Mouse (Mus musculus) myocyte (in vitro differentiated cells): Measurements from ENCODE around the gene Fam174b. TPM values are rescaled to one million over a fixed set of nuclear protein-coding genes. Genes with fewer than 3 reads are reported as not detected.

Experiments used
- H3K27me3 ChIP-seq: one replicate; pipeline ENCODE4 v1.6.1; 2011; ENCODE audit not compliant: control insufficient read depth, insufficient read depth, insufficient read length
- H3K36me3 ChIP-seq: one replicate; pipeline ENCODE4 v1.6.1; 2011; ENCODE audit not compliant: control insufficient read depth, insufficient read depth
- H3K4me2 ChIP-seq: one replicate; pipeline ENCODE4 v1.6.1; 2011; ENCODE audit warnings: low read depth, control low read depth
- H3K4me3 ChIP-seq: one replicate; pipeline ENCODE4 v1.5.1; 2011; ENCODE audit warnings: mild to moderate bottlenecking, control low read depth, moderate library complexity
- H3K79me2 ChIP-seq: one replicate; pipeline ENCODE4 v1.6.1; 2011; ENCODE audit not compliant: control insufficient read depth, insufficient read depth
- H3ac ChIP-seq: one replicate; pipeline ENCODE4 v1.6.1; 2011; ENCODE audit not compliant: control insufficient read depth, insufficient read length
- CEBPB ChIP-seq: IDR thresholded peaks from 2 replicates; pipeline ENCODE4 v1.6.1; 2011; ENCODE audit warnings: mild to moderate bottlenecking, moderate library complexity; ENCODE audit not compliant: poor library complexity, insufficient read depth, severe bottlenecking
- E2F4 ChIP-seq: IDR thresholded peaks from one replicate; pipeline ENCODE4 v1.6.1; 2011; ENCODE audit warnings: mild to moderate bottlenecking, control low read depth, moderate library complexity; ENCODE audit not compliant: insufficient read depth
- MAX ChIP-seq: IDR thresholded peaks from one replicate; pipeline ENCODE4 v1.6.1; 2011; ENCODE audit warnings: low read depth, mild to moderate bottlenecking, control low read depth
- MYOD1 ChIP-seq, 3 experiments: IDR thresholded peaks; one replicate each; pipeline ENCODE4 v1.6.1; 2011; ENCODE audit warnings: control low read depth in 2 of 3, low read depth in 2 of 3, mild to moderate bottlenecking in 2 of 3, moderate library complexity in 1 of 3; ENCODE audit not compliant: insufficient read length in 2 of 3, control insufficient read depth in 1 of 3
- MYOG ChIP-seq, 3 experiments: IDR thresholded peaks; one replicate each; pipeline ENCODE4 v1.6.1; 2011; ENCODE audit warnings: control low read depth in 2 of 3, low read depth in 2 of 3, mild to moderate bottlenecking in 2 of 3; ENCODE audit not compliant: insufficient read length in 2 of 3, control insufficient read depth in 1 of 3, insufficient read depth in 1 of 3
- POLR2A ChIP-seq: IDR thresholded peaks from one replicate; pipeline ENCODE4 v1.6.1; 2011; ENCODE audit warnings: low read depth, mild to moderate bottlenecking, control low read depth, moderate library complexity; ENCODE audit not compliant: insufficient read length
- POLR2AphosphoS2 ChIP-seq: IDR thresholded peaks from one replicate; pipeline ENCODE4 v1.6.1; 2011; ENCODE audit warnings: low read depth, control low read depth; ENCODE audit not compliant: insufficient read length
- REST ChIP-seq: IDR thresholded peaks from one replicate; pipeline ENCODE4 v1.6.1; 2011; ENCODE audit warnings: mild to moderate bottlenecking, control low read depth, moderate library complexity; ENCODE audit not compliant: insufficient read depth, insufficient read length
- SRF ChIP-seq: IDR thresholded peaks from one replicate; pipeline ENCODE4 v1.6.1; 2011; ENCODE audit warnings: low read depth; ENCODE audit not compliant: control insufficient read depth, insufficient read length
- TCF12 ChIP-seq: IDR thresholded peaks from one replicate; pipeline ENCODE4 v1.6.1; 2011; ENCODE audit warnings: mild to moderate bottlenecking, control low read depth; ENCODE audit not compliant: poor library complexity, insufficient read depth, severe bottlenecking
- TCF3 ChIP-seq: IDR thresholded peaks from one replicate; pipeline ENCODE4 v1.6.1; 2011; ENCODE audit warnings: low read depth, control low read depth; ENCODE audit not compliant: insufficient read length
- USF1 ChIP-seq: IDR thresholded peaks from one replicate; pipeline ENCODE4 v1.6.1; 2011; ENCODE audit warnings: low read depth, mild to moderate bottlenecking, control low read depth, moderate library complexity
- polyA plus RNA-seq: library from polyadenylated mRNA; unstranded; fragments of >200 nt; fragmentation: generic; extraction: Trizol; gene quantifications from one replicate; pipeline ENCODE4 v1.2.1, GENCODE M21; 2012; ENCODE audit warnings: missing spikeins

Fam174b gene
- polyA plus RNA-seq, 1 experiment, result not detected

DNA sequence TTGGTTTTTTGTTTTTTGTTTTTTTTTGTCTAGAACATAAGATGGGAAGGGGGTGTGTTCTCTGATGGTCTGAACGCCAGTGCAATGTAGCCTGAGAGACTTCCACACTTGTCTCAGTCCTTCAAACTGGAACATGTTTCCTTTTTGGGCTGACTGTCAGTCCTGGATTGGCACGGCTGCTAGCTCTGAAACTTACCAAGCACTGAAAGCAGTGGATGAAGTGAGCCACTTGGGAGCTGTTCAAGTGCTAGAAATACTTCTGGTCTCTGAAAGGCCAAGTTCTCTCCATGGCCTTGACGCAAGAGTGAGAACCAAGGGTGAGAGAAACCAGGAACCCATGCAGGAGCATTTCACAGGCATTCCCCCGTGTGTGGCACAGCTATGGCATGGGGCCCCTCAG lies 29.1 kb downstream of the Fam174b start:
- no peak overlapping the region for H3ac ChIP-seq
- H3K4me2 ChIP-seq, result no peak overlapping the region
- H3K36me3 ChIP-seq, result no peaks in the 10 kb centered on the region
- TF ChIP-seq POLR2A, result no peak
- TF ChIP-seq MAX, result no peak
- TF ChIP-seq REST, result no peak
- no peak for TF ChIP-seq SRF
- H3K4me3 ChIP-seq, result no peak overlapping the region
- peaks cover 9% of the 10 kb centered on the region for H3K27me3 ChIP-seq
- no peaks in the 10 kb centered on the region for H3K79me2 ChIP-seq

DNA sequence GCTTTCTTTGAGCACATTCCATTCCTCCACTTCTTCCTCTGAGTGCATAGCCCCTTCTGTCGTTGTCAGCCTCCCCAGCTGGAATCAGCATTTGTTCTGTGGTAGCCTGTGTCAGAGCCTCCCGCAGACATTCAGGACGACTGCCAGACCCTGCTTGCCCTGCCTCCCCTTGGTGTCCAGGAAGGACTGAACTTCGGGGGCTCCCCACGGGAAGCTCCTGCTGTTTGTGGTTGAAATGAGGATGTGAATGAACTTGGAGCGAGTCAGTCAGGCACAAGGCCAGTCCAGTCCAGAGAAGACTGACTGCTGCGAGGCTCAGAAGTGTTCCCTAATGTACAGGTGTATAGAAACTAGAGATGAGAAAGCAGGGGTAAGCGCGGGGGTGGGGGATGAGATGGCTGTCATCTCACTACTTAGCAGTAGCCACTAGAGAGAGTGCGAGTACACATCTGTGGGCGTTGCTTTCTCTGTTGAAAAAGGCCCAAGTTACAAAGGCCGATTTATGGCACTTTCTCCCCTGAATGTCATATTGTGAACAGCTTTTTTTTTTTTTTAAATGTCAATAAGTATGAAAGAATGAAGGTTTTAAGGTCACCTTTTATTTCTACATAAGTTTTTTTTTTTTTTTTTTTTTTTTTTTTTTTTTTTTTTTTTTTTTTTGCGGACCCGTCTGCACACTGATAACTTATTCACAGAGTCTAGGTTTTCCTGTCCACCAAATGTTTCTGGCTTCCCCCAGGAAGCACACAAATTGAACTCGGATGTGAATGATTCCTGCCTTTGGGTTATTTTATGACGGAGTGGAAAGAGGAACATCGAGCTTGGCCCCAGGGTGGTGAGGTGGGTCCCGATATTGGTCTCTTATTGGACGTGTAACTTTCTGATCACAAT lies 31.5 kb downstream of the Fam174b start:
- no peak overlapping the region for H3K4me2 ChIP-seq
- no peaks in the 10 kb centered on the region for H3K79me2 ChIP-seq
- H3K27me3 ChIP-seq, result peaks cover 10% of the 10 kb centered on the region
- no peak overlapping the region for H3K4me3 ChIP-seq
- no peak for TF ChIP-seq POLR2AphosphoS2
- no peak for TF ChIP-seq USF1
- no peak for TF ChIP-seq CEBPB
- no peak for TF ChIP-seq SRF
- no peak for TF ChIP-seq REST
- TF ChIP-seq TCF3, result no peak
- TF ChIP-seq POLR2A, result no peak
- no peak for TF ChIP-seq E2F4
- no peak for TF ChIP-seq MAX
- TF ChIP-seq TCF12, result no peak
- TF ChIP-seq MYOD1 (IDR thresholded peaks at IDR 0.05; ENCODE audit: control insufficient read depth in 1 of 3, insufficient read length in 2 of 3, low read depth in 2 of 3), result no peak
- no peak for TF ChIP-seq MYOG (IDR thresholded peaks at IDR 0.05; ENCODE audit: control insufficient read depth in 1 of 3, insufficient read depth in 1 of 3, insufficient read length in 2 of 3, low read depth in 2 of 3)
- H3K36me3 ChIP-seq, result no peaks in the 10 kb centered on the region
- no peak overlapping the region for H3ac ChIP-seq

DNA sequence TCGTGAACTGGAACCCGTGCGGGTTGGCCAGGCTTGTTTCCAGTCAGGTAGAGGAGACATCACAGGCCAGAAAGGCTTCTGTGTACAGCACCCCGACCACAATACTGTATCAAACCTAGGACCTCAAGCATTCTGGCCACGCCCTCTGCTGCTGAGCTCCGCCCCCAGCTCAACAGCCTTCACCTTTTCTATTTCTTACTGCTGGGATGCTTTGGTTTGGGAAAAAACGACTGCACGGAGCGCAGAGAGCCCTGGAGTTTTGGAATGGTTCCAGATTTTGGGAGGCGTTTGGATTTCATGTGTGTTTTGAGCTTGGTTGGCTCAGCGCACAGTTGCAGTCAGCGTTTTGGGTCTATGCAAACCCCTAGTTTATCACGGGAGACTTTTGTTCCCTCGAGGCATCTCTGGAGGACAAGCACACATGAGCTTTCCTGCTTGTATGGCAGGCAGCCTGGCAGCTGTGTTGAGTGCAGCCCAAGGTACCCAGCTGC lies 32.2 kb downstream of the Fam174b start:
- Histone ChIP-seq H3ac (no peak overlapping the region), H3K79me2 (no peaks in the 10 kb centered on the region), H3K4me3 (no peak overlapping the region), H3K4me2 (no peak overlapping the region), H3K27me3 (peaks cover 10% of the 10 kb centered on the region), H3K36me3 (no peaks in the 10 kb centered on the region)
- TF ChIP-seq TCF12 (no peak), MYOD1 (IDR thresholded peaks at IDR 0.05; ENCODE audit: control insufficient read depth in 1 of 3, insufficient read length in 2 of 3, low read depth in 2 of 3) (no peak), MAX (no peak), POLR2A (no peak), USF1 (no peak), REST (no peak), POLR2AphosphoS2 (no peak), MYOG (IDR thresholded peaks at IDR 0.05; ENCODE audit: control insufficient read depth in 1 of 3, insufficient read depth in 1 of 3, insufficient read length in 2 of 3, low read depth in 2 of 3) (no peak), SRF (no peak), TCF3 (no peak), CEBPB (no peak), E2F4 (no peak)

DNA sequence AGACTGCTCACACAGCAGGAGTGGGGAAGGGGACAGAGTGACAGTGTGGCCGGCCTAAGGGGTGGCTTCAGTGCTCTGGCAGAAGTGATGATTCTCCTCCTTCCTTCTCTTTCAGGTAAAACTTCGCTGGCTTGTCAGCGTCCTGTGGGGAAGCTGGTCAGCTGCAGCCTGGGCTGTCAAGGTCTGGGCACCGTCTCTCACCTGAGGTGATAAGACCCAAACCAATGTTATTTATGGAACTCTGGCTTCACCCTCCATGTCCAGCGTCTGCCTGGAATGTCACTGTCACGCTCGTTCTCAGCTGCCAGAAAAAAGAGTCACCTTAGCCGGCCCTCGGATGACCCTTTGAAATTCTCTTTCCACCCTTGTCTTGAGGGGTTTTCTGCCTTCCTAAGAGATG lies 34.7 kb downstream of the Fam174b start:
- Histone ChIP-seq H3K4me3 (no peak overlapping the region), H3ac (no peak overlapping the region), H3K4me2 (no peak overlapping the region), H3K79me2 (no peaks in the 10 kb centered on the region), H3K27me3 (peaks cover 10% of the 10 kb centered on the region), H3K36me3 (no peaks in the 10 kb centered on the region)
- TF ChIP-seq MYOG (IDR thresholded peaks at IDR 0.05; ENCODE audit: control insufficient read depth in 1 of 3, insufficient read depth in 1 of 3, insufficient read length in 2 of 3, low read depth in 2 of 3), result no peak
- TF ChIP-seq MAX, result no peak
- no peak for TF ChIP-seq SRF
- TF ChIP-seq TCF12, result no peak
- TF ChIP-seq POLR2AphosphoS2, result no peak
- no peak for TF ChIP-seq TCF3
- no peak for TF ChIP-seq USF1
- TF ChIP-seq REST, result no peak
- TF ChIP-seq CEBPB, result no peak
- TF ChIP-seq MYOD1 (IDR thresholded peaks at IDR 0.05; ENCODE audit: control insufficient read depth in 1 of 3, insufficient read length in 2 of 3, low read depth in 2 of 3), result no peak
- TF ChIP-seq E2F4, result no peak
- TF ChIP-seq POLR2A, result no peak

DNA sequence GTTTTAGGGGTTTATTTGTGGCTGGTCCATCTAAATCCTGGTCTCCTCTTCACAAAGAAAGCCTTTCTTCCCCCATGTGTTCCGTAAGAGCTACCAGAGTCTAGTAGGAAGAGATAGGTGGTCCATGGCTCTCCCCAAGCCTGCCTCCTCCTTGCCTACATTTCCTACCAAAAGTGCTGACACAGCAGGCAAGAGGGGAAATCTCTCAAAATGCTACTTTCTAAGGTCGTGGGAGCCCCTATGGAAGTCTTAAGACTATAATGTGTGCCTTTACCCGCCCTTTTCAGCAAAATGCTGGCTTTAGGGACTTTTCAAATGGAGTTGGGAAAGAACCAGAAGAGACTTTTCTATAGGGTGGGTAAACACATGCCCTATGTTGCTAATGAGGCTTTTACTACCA lies 37.7 kb downstream of the Fam174b start:
- no peaks in the 10 kb centered on the region for H3K36me3 ChIP-seq
- H3K27me3 ChIP-seq, result peaks cover 10% of the 10 kb centered on the region
- no peak overlapping the region for H3ac ChIP-seq
- no peaks in the 10 kb centered on the region for H3K79me2 ChIP-seq
- no peak overlapping the region for H3K4me2 ChIP-seq
- TF ChIP-seq MAX, result no peak
- no peak for TF ChIP-seq POLR2AphosphoS2
- no peak for TF ChIP-seq E2F4
- TF ChIP-seq POLR2A, result no peak
- TF ChIP-seq TCF12, result no peak
- no peak for TF ChIP-seq MYOG (IDR thresholded peaks at IDR 0.05; ENCODE audit: control insufficient read depth in 1 of 3, insufficient read depth in 1 of 3, insufficient read length in 2 of 3, low read depth in 2 of 3)
- TF ChIP-seq REST, result no peak
- TF ChIP-seq SRF, result no peak
- TF ChIP-seq USF1, result no peak
- no peak for TF ChIP-seq CEBPB
- H3K4me3 ChIP-seq, result no peak overlapping the region
